Mouse (Mus musculus) forebrain, postnatal 0 days (tissue): Measurements from ENCODE around the gene C1qtnf4. TPM values are rescaled to one million over a fixed set of nuclear protein-coding genes. Genes with fewer than 3 reads are reported as not detected.
"Not testable (repeated sequence)": the region's sequence is repeated elsewhere in the genome, so short reads cannot be mapped to it uniquely, and the experiment has no call there.

ENCODE experiments used
- ATAC-seq: fragments of 200-750 bp; cut with Nextera tagmentation; 2 replicates; pipeline ENCODE4 v1.8.0; 2017; ENCODE audit warnings: mild to moderate bottlenecking, moderate library complexity
- DNase-seq: peaks from one replicate; pipeline ENCODE4 v3.0.0-alpha.2; 2015
- H3K27ac ChIP-seq: fragments of 300-500 bp; sonication (generic); 2 replicates; pipeline ENCODE4 v1.5.1; 2014; ENCODE audit warnings: low read depth, mild to moderate bottlenecking, antibody characterized with exemption, low read length, moderate library complexity, mixed read lengths
- H3K27me3 ChIP-seq: fragments of 300-500 bp; sonication (generic); 2 replicates; pipeline ENCODE4 v1.6.1; 2014; ENCODE audit warnings: mild to moderate bottlenecking, low read length, mixed read lengths; ENCODE audit not compliant: insufficient read depth
- H3K36me3 ChIP-seq: fragments of 300-500 bp; sonication (generic); 2 replicates; pipeline ENCODE4 v1.6.1; 2014; ENCODE audit warnings: mild to moderate bottlenecking, moderate library complexity; ENCODE audit not compliant: insufficient read depth
- H3K4me1 ChIP-seq: fragments of 300-500 bp; sonication (generic); 2 replicates; pipeline ENCODE4 v1.6.1; 2014; ENCODE audit warnings: antibody characterized with exemption; ENCODE audit not compliant: insufficient read depth
- H3K4me2 ChIP-seq: fragments of 300-500 bp; sonication (generic); 2 replicates; pipeline ENCODE4 v1.6.1; 2014; ENCODE audit warnings: low read depth, mild to moderate bottlenecking, moderate library complexity
- H3K4me3 ChIP-seq: fragments of 300-500 bp; sonication (generic); 2 replicates; pipeline ENCODE4 v1.5.1; 2014; ENCODE audit warnings: low read depth, low read length, mixed read lengths
- H3K9ac ChIP-seq: fragments of 300-500 bp; sonication (generic); 2 replicates; pipeline ENCODE4 v1.6.1; 2014; ENCODE audit warnings: mild to moderate bottlenecking
- H3K9me3 ChIP-seq: fragments of 300-500 bp; sonication (generic); 2 replicates; pipeline ENCODE4 v1.6.1; 2016; ENCODE audit warnings: low read length
- CTCF ChIP-seq: sonication (generic); IDR thresholded peaks from 2 replicates; pipeline ENCODE4 v1.5.1; 2016; ENCODE audit warnings: antibody characterized with exemption, control low read depth, low read depth
- WGBS: fragments of 180-500 bp; shearing (Covaris S2); extraction: QIAGEN DNeasy Blood & Tissue Kit; methylation state at CpG from one replicate; pipeline ENCODE4 v1.1.7; 2014; 5-methylcytosine and 5-hydroxymethylcytosine counted together
- polyA plus RNA-seq: library from polyadenylated mRNA; unstranded; fragments of >200 nt; fragmentation: Nextera tagmentation; extraction: Ambion mirVana; gene quantifications from 2 replicates; pipeline ENCODE4 v1.2.1, GENCODE M21; 2015
- total RNA-seq: library from RNA; depleted of rRNA; stranded (reverse); fragments of >200 nt; gene quantifications from 2 replicates; pipeline ENCODE4 v1.2.3, GENCODE M21; 2014

The C1qtnf4 gene
- total and polyA plus RNA-seq, 2 experiments from 2014 or later = 189 to 252 TPM

DNA sequence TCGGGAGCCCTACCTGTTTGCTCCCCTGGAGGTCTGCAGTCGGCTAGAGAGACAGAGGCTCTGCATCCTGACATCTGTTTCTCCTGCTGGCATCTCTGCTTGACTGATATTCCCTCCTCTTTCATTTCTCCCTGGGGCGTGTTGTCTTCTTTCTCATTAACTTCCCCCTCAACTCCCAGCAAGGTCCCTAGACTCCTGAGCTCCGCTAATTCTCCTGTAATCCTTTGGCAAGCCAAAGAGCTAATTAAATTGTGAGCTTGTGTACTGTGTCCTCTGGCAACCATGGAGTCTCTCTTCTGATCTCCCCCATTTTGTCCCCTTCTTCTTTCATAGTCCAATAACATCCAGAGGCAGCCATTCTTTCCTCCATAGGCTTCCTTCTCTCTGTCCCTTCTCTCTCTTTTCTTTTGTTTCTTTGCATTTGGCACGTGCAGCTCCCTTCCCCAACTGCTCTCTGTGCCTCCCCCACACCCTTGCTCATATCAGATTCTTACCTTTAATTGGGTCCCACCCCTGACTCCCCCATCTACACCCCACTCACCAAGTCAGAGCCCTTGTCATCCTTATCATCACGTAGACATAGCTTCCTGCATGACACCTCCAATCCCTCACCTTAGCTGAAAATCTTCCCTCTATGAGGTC lies 5.4 kb upstream of the C1qtnf4 start:
- TF ChIP-seq CTCF = no peak
- Histone ChIP-seq H3K9ac (no peak overlapping the region), H3K27ac (no peak overlapping the region), H3K9me3 (no peaks in the 10 kb centered on the region), H3K36me3 (no peaks in the 10 kb centered on the region), H3K4me2 (no peak overlapping the region), H3K27me3 (no peaks in the 10 kb centered on the region), H3K4me1 (no peaks in the 10 kb centered on the region), H3K4me3 (no peak overlapping the region)
- no peak for DNase-seq
- WGBS = 9% methylated on average over 6 of the region's 6 CpGs
- no peak for ATAC-seq

- no peaks in the 10 kb centered on the region for H3K27me3 ChIP-seq
- DNase-seq = no peak
- no peak for TF ChIP-seq CTCF
- H3K27ac ChIP-seq = no peak overlapping the region
- H3K4me1 ChIP-seq = peaks cover 3% of the 10 kb centered on the region; the same call in 1 of the 2 replicates
- no peak overlapping the region for H3K4me3 ChIP-seq
- no peaks in the 10 kb centered on the region for H3K9me3 ChIP-seq
- no peak overlapping the region for H3K9ac ChIP-seq
- no peak for ATAC-seq
- 70% methylated on average over 2 of the region's 2 CpGs for WGBS
- no peaks in the 10 kb centered on the region for H3K36me3 ChIP-seq
- no peak overlapping the region for H3K4me2 ChIP-seq
Measured at GRCm38 (mm10) chr2:90881824-90882223, 3.8 kb upstream of the C1qtnf4 start.

DNA sequence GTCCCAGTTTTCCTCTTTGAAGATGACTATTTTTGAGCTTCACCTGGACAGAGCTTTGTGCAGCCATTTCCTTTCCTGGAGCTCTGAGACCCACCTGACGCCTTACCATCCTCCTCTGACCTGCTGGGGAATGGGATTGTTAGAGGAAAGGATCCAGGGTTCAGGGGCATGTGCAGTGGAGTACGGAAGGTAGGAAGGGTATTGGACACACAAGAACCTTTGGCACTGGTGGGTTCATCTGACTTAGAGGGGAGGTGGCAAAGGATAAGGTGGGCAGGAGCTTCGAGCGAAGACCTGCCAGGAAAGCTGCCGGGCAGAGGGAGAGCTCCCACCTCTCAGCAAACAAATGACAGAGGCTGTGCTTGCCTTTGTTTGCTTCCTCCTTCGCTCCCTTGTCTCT lies 776 bp downstream of the C1qtnf4 start:
- Histone ChIP-seq H3K4me3 (peak overlapping the region; percentile 72), H3K4me1 (peaks cover 25% of the 10 kb centered on the region)

GRCm38 (mm10) chr2:90887627-90888026 lies 2.0 kb downstream of the C1qtnf4 start:
- DNase-seq (no peak), ATAC-seq (no peak)
- H3K9me3 ChIP-seq = no peaks in the 10 kb centered on the region
- no peaks in the 10 kb centered on the region for H3K36me3 ChIP-seq
- peaks cover 25% of the 10 kb centered on the region for H3K4me1 ChIP-seq
- 63% methylated on average over 5 of the region's 5 CpGs for WGBS
- no peak overlapping the region for H3K27ac ChIP-seq
- H3K4me3 ChIP-seq = peak overlapping the region; percentile 72; the same call in 1 of the 2 replicates
- peak overlapping the region; percentile 94; the same call in 1 of the 2 replicates for H3K9ac ChIP-seq
- TF ChIP-seq CTCF = no peak
- peak overlapping the region; percentile 79 for H3K4me2 ChIP-seq
- H3K27me3 ChIP-seq = peaks cover 3% of the 10 kb centered on the region; the same call in 1 of the 2 replicates

More for the DNA sequence above, 776 bp downstream of the C1qtnf4 start:
- no peak for ATAC-seq
- peak overlapping the region; percentile 79 for H3K4me2 ChIP-seq
- peaks cover 3% of the 10 kb centered on the region; the same call in 1 of the 2 replicates for H3K27me3 ChIP-seq
- peak overlapping the region; percentile 94 for H3K9ac ChIP-seq
- no peak for TF ChIP-seq CTCF
- DNase-seq = peak; percentile 62
- WGBS = 23% methylated on average over 6 of the region's 6 CpGs
- H3K27ac ChIP-seq = peak overlapping the region; percentile 94
- H3K9me3 ChIP-seq = no peaks in the 10 kb centered on the region
- H3K36me3 ChIP-seq = no peaks in the 10 kb centered on the region

DNA sequence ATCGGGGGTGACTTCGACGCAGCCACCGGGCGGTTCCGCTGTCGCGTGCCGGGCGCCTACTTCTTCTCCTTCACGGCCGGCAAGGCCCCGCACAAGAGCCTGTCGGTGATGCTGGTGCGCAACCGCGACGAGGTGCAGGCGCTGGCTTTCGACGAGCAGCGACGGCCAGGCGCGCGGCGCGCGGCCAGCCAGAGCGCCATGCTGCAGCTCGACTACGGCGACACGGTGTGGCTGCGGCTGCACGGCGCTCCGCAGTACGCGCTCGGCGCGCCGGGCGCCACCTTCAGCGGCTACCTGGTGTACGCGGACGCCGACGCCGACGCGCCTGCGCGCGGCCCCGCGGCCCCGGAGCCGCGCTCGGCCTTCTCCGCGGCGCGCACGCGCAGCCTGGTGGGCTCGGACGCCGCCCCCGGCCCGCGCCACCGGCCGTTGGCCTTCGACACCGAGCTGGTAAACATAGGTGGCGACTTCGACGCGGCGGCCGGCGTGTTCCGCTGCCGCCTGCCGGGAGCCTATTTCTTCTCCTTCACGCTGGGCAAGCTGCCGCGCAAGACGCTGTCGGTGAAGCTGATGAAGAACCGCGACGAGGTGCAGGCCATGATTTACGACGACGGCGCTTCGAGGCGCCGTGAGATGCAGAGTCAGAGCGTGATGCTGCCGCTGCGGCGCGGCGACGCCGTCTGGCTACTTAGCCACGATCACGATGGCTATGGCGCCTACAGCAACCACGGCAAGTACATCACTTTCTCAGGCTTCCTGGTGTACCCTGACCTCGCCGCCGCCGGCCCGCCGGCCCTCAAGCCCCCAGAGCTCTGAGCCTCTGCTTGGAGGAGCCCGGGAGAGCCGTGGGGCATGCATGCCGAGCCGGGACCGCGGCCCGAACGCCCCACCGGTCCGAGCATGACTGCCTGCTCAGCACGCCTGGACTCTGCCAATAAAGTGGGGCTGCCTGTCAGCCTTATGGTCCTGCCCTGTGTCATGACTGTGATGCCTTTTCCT lies 4.2 kb downstream of the C1qtnf4 start:
- Histone ChIP-seq H3K9ac (peak overlapping the region; percentile 54), H3K4me2 (peak overlapping the region; percentile 63), H3K9me3 (no peaks in the 10 kb centered on the region), H3K4me3 (peak overlapping the region; percentile 44), H3K36me3 (peaks cover 8% of the 10 kb centered on the region), H3K4me1 (peaks cover 25% of the 10 kb centered on the region), H3K27me3 (peaks cover 3% of the 10 kb centered on the region; the same call in 1 of the 2 replicates), H3K27ac (peak overlapping the region; percentile 73)
- 7% methylated on average over 117 of the region's 133 CpGs for WGBS
- peak; percentile 16; the same call in 1 of the 2 replicates for TF ChIP-seq CTCF
- DNase-seq (peak; percentile 82), ATAC-seq (peak; percentile 73)

DNA sequence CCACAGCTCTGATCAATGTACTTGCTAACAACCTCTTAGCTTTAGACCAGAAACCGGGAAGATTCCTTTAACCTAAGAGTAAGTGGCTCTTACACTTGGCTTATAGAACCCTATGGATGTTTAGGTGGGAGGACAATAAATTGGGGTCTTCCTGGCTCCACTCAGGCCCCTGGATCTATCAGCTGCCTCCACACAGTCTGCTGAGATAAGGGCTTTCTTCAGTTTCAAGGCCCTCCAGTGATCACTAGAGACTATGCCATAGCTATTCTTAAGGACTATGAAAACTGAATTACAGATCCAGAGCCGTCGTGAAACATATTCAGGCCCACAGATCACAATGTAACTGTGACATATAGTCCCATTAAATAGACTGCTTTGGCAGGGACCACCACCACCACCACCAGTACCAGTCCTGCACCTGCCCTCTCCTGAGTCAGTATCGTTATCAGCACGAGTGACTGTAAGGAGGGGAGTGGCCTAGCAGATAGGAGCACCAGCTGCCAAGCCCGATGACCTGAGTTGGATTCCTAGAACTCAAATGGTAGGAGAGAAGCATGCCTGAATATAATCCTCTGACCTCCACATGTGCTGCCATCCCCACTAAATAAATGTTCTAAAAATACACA lies 8.1 kb downstream of the C1qtnf4 start:
- H3K36me3 ChIP-seq = peaks cover 36% of the 10 kb centered on the region
- no peak overlapping the region for H3K27ac ChIP-seq
- H3K27me3 ChIP-seq = peaks cover 3% of the 10 kb centered on the region; the same call in 1 of the 2 replicates
- H3K4me1 ChIP-seq = peaks cover 12% of the 10 kb centered on the region
- no peak for TF ChIP-seq CTCF
- no peak overlapping the region for H3K4me3 ChIP-seq
- no peaks in the 10 kb centered on the region for H3K9me3 ChIP-seq
- no peak overlapping the region for H3K9ac ChIP-seq
- 94% methylated on average over 6 of the region's 6 CpGs for WGBS
- no peak overlapping the region for H3K4me2 ChIP-seq
- ATAC-seq (no peak), DNase-seq (no peak)

- H3K9ac ChIP-seq, DNase-seq, H3K4me2 ChIP-seq, ATAC-seq, H3K27me3 ChIP-seq, H3K9me3 ChIP-seq, H3K27ac ChIP-seq, H3K4me3 ChIP-seq, H3K4me1 ChIP-seq: not testable (repeated sequence)
- WGBS = 94% methylated on average over 3 of the region's 3 CpGs
- H3K36me3 ChIP-seq = peaks cover 40% of the 10 kb centered on the region
Measured at GRCm38 (mm10) chr2:90894299-90894677, 8.6 kb downstream of the C1qtnf4 start.
